Mouse (Mus musculus) midbrain, embryonic 13.5 days (tissue): ENCODE data around the gene Armc9. TPM values are rescaled to one million over a fixed set of nuclear protein-coding genes. Genes with fewer than 3 reads are reported as not detected.

Experiments used
- ATAC-seq: fragments of 200-750 bp; cut with Nextera tagmentation; 2 replicates; pipeline ENCODE4 v1.8.0; 2017; ENCODE audit warnings: mild to moderate bottlenecking, moderate TSS enrichment, moderate library complexity
- H3K27ac ChIP-seq: fragments of 300-500 bp; sonication (generic); 2 replicates; pipeline ENCODE4 v1.5.1; 2015; ENCODE audit warnings: inconsistent platforms, mild to moderate bottlenecking, moderate library complexity
- H3K27me3 ChIP-seq: fragments of 300-500 bp; sonication (generic); 2 replicates; pipeline ENCODE4 v1.6.1; 2015; ENCODE audit warnings: mild to moderate bottlenecking, inconsistent platforms
- H3K36me3 ChIP-seq: fragments of 300-500 bp; sonication (generic); 2 replicates; pipeline ENCODE4 v1.6.1; 2015; ENCODE audit warnings: mild to moderate bottlenecking, inconsistent platforms
- H3K4me1 ChIP-seq: fragments of 300-500 bp; sonication (generic); replicated peaks from 2 replicates; pipeline ENCODE4 v1.6.1; 2015; ENCODE audit warnings: inconsistent platforms
- H3K4me2 ChIP-seq: fragments of 300-500 bp; sonication (generic); replicated peaks from 2 replicates; pipeline ENCODE4 v1.6.1; 2015; ENCODE audit warnings: moderate library complexity, mild to moderate bottlenecking, inconsistent platforms
- H3K4me3 ChIP-seq: fragments of 300-500 bp; sonication (generic); replicated peaks from 2 replicates; pipeline ENCODE4 v1.5.1; 2015; ENCODE audit warnings: mild to moderate bottlenecking, inconsistent platforms
- H3K9ac ChIP-seq: fragments of 300-500 bp; sonication (generic); replicated peaks from 2 replicates; pipeline ENCODE4 v1.6.1; 2015; ENCODE audit warnings: mild to moderate bottlenecking, inconsistent platforms
- H3K9me3 ChIP-seq: fragments of 300-500 bp; sonication (generic); 2 replicates; pipeline ENCODE4 v1.6.1; 2016; ENCODE audit warnings: mild to moderate bottlenecking, inconsistent platforms
- WGBS: fragments of 180-500 bp; shearing (Covaris S2); methylation state at CpG from one replicate; pipeline ENCODE4 v1.1.7; 2015; 5-methylcytosine and 5-hydroxymethylcytosine counted together
- polyA plus RNA-seq: library from polyadenylated mRNA; unstranded; fragments of >200 nt; fragmentation: Nextera tagmentation; extraction: Ambion mirVana; gene quantifications from 2 replicates; pipeline ENCODE4 v1.2.1, GENCODE M21; 2015

Armc9 gene
- polyA plus RNA-seq, 1 experiment from 2014 or later = 37.4 TPM

DNA sequence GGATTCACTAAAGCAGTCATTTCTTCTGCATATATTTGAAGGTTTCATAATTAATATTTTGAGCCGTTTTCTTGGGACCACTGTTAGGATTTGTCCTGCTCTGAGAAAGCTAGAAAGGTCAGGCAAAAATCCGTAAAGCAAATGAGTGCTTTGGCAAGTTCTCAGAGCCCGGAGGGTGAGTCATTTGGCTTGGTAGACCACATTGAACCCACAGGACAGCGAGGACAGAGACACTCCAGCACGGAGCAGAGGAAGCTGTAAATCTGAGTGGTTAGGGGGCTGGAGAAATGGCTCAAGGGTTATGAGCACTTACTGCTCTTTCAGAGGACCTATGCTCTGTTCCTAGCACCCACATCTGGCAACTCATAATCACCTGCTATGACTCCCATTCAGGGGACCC lies 7.0 kb upstream of the Armc9 start:
- H3K9ac ChIP-seq = no peak overlapping the region
- ATAC-seq = no peak
- 86% methylated on average over 5 of the region's 5 CpGs for WGBS

DNA sequence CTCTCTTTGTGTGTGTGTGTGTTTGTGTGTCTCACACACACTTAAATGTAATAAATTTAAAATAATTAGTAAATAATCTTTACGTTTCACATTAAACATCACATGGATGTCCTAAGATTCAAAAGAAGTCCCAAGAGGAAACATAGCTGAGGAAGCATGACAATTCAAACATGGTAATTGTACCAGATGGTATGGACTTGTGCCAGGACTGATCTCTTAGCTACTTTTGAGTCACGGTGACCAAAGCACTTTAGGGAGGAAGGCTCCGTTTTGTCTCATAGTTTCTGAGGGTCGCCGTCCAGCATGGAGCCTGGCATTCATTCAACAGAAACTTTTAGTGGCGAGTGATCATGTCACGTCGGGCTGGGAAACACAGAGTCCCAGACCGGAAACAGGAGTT lies 6.4 kb upstream of the Armc9 start:
- Histone ChIP-seq H3K4me2 (no peak overlapping the region), H3K27me3 (no peaks in the 10 kb centered on the region), H3K36me3 (0 out of 2 replicates have a peak, but pooled peaks cover under 1% of the 10 kb centered on the region), H3K9me3 (no peaks in the 10 kb centered on the region), H3K4me1 (no peaks in the 10 kb centered on the region), H3K4me3 (no peak overlapping the region), H3K9ac (no peak overlapping the region), H3K27ac (no peak overlapping the region)
- no peak for ATAC-seq
- 85% methylated on average over 9 of the region's 9 CpGs for WGBS

More for the DNA sequence above, 7.0 kb upstream of the Armc9 start:
- H3K4me2 ChIP-seq = no peak overlapping the region
- peaks cover 7% of the 10 kb centered on the region; the same call in 1 of the 2 replicates for H3K36me3 ChIP-seq
- H3K27ac ChIP-seq = no peak overlapping the region
- no peaks in the 10 kb centered on the region for H3K4me1 ChIP-seq
- no peaks in the 10 kb centered on the region for H3K27me3 ChIP-seq
- no peak overlapping the region for H3K4me3 ChIP-seq
- no peaks in the 10 kb centered on the region for H3K9me3 ChIP-seq

DNA sequence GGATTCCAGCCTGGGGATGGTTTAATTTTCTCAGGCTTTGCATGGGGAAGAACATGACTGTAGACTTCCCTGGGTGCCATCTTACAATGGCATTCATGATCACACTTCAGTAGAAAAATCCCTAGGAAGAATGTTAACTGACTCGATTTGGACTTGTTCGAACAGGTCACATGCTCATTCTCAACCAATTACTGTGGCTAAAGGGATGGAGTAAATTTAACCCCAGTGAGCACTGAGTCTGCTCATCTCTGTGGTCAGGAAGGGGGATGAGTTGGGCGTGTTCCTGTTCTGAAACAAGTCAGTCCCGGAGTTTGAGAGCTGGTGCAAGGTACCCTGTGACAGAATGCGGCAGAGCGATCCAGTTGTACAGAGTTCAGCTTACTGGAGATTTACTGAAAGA lies 3.7 kb upstream of the Armc9 start:
- no peaks in the 10 kb centered on the region for H3K36me3 ChIP-seq
- 90% methylated on average over 6 of the region's 6 CpGs for WGBS
- H3K4me2 ChIP-seq = no peak overlapping the region
- no peaks in the 10 kb centered on the region for H3K9me3 ChIP-seq
- H3K27me3 ChIP-seq = no peaks in the 10 kb centered on the region
- no peak for ATAC-seq
- H3K4me1 ChIP-seq = peaks cover 18% of the 10 kb centered on the region
- no peak overlapping the region for H3K4me3 ChIP-seq
- no peak overlapping the region for H3K27ac ChIP-seq
- no peak overlapping the region for H3K9ac ChIP-seq

DNA sequence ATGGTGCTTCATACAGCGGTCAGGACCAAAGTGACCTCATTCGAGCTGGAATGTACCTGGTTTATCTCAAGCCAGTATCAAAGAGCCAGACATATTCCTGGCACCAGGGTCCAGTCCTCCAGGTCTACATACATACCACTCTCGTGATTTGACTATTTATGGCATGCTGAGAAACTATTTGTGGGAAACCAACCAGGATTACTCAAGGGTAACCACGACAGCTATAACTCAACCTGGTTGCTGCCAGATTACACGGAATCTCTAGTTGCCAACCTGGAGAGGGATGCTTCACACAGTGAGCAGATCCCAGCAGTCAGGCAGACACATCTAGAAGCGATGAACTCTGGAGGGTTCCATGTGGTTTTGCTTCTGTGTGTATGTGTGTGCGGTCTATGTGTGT lies 3.2 kb upstream of the Armc9 start:
- Histone ChIP-seq H3K27ac (no peak overlapping the region), H3K9me3 (no peaks in the 10 kb centered on the region), H3K4me3 (no peak overlapping the region), H3K36me3 (no peaks in the 10 kb centered on the region), H3K27me3 (no peaks in the 10 kb centered on the region), H3K4me2 (no peak overlapping the region), H3K9ac (no peak overlapping the region), H3K4me1 (peaks cover 19% of the 10 kb centered on the region)
- WGBS = 88% methylated on average over 7 of the region's 7 CpGs
- ATAC-seq = no peak

GRCm38 (mm10) chr1:86152618-86153017 lies 2.0 kb upstream of the Armc9 start:
- H3K4me2 ChIP-seq = no peak overlapping the region
- no peak overlapping the region for H3K27ac ChIP-seq
- no peak overlapping the region for H3K4me3 ChIP-seq
- H3K9ac ChIP-seq = no peak overlapping the region
- peaks cover 19% of the 10 kb centered on the region for H3K4me1 ChIP-seq
- H3K27me3 ChIP-seq = no peaks in the 10 kb centered on the region
- H3K9me3 ChIP-seq = no peaks in the 10 kb centered on the region
- 79% methylated on average over 1 of the region's 1 CpGs for WGBS
- peaks cover 4% of the 10 kb centered on the region; the same call in 1 of the 2 replicates for H3K36me3 ChIP-seq
- no peak for ATAC-seq

- peak overlapping the region; percentile 89 for H3K9ac ChIP-seq
- no peak for ATAC-seq
- no peaks in the 10 kb centered on the region for H3K9me3 ChIP-seq
- H3K36me3 ChIP-seq = peaks cover 14% of the 10 kb centered on the region
- H3K27me3 ChIP-seq = no peaks in the 10 kb centered on the region
- H3K27ac ChIP-seq = 0 out of 2 replicates have a peak overlapping the region, but pooled peaks have one; percentile 47
- under 1% methylated on average over 18 of the region's 18 CpGs for WGBS
- peaks cover 19% of the 10 kb centered on the region for H3K4me1 ChIP-seq
- peak overlapping the region; percentile 79 for H3K4me3 ChIP-seq
- peak overlapping the region; percentile 83 for H3K4me2 ChIP-seq
Observed at GRCm38 (mm10) chr1:86154824-86155164, 214 bp downstream of the Armc9 start.

DNA sequence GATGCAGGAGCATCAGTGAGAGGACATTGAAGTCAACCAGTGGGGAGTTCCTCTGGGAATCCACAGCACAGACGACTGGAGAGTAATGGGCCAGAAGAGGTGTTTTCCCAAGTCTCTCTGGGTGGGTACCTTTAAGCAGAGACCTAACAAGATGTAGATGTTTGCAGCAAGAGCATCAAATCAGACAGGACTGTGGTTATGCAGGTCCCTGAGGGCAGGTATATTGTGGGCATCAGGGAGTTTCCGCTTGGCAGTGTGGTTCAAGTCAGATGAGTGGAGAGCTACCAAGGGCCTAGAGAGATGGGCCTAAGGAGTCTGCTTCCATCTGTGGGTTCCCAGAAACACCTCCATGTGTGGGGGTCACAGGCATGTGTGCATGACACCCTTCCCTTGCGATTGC lies 1.5 kb downstream of the Armc9 start:
- WGBS = 85% methylated on average over 3 of the region's 3 CpGs

DNA sequence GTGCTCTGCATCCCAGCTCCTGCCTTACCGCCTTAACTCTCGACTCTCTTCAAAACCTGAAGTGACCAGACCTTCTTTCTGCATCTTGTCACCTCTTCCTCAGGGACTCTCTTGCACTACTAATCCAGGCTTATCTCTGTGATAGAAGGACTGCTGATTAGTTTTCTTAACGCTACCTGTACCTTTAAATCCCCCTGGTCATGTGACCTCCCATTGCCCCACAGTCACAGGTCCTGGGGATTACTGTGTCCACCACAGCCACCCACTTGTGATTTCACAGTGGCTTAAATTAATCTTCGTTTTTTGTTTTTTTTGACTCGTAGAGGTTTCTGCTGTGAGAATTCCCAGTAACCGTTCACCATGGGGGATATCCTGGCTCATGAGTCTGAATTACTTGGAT lies 2.0 kb downstream of the Armc9 start:
- H3K9ac ChIP-seq = 0 out of 2 replicates have a peak overlapping the region, but pooled peaks have one; percentile 89
- H3K9me3 ChIP-seq = no peaks in the 10 kb centered on the region
- peaks cover 19% of the 10 kb centered on the region for H3K4me1 ChIP-seq
- H3K27ac ChIP-seq = no peak overlapping the region
- 93% methylated on average over 6 of the region's 6 CpGs for WGBS
- no peak for ATAC-seq
- H3K4me2 ChIP-seq = no peak overlapping the region
- H3K36me3 ChIP-seq = peaks cover 28% of the 10 kb centered on the region
- no peaks in the 10 kb centered on the region for H3K27me3 ChIP-seq
- no peak overlapping the region for H3K4me3 ChIP-seq

More for the DNA sequence above, 1.5 kb downstream of the Armc9 start:
- H3K4me1 ChIP-seq = peaks cover 19% of the 10 kb centered on the region
- H3K27me3 ChIP-seq = no peaks in the 10 kb centered on the region
- H3K9ac ChIP-seq = peak overlapping the region; percentile 89; the same call in 1 of the 2 replicates
- no peak for ATAC-seq
- H3K4me3 ChIP-seq = no peak overlapping the region
- no peaks in the 10 kb centered on the region for H3K9me3 ChIP-seq
- peaks cover 23% of the 10 kb centered on the region for H3K36me3 ChIP-seq
- H3K27ac ChIP-seq = no peak overlapping the region
- 0 out of 2 replicates have a peak overlapping the region, but pooled peaks have one; percentile 83 for H3K4me2 ChIP-seq

DNA sequence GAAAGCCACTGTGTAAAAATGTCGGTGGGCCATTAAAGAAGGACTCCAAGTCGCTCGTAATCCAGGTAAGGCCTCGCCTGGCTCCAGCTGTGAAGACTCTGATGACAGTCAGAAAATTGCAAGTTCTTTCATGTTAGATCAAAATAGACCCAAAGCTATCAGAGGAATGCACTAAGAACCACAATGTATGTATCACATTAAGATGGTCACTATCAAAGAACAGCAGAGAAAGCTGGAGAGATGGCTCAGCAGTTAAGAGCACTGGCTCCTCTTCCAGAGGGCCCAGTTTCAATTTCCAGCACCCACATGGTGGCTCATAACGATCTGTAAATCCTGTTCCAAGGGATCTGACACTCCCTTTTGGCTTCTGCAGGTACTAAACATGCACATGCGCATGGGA lies 5.5 kb downstream of the Armc9 start:
- Histone ChIP-seq H3K9ac (no peak overlapping the region), H3K27ac (no peak overlapping the region), H3K36me3 (peaks cover 58% of the 10 kb centered on the region), H3K4me1 (peaks cover 10% of the 10 kb centered on the region), H3K9me3 (no peaks in the 10 kb centered on the region), H3K27me3 (no peaks in the 10 kb centered on the region), H3K4me2 (no peak overlapping the region), H3K4me3 (no peak overlapping the region)
- 93% methylated on average over 6 of the region's 6 CpGs for WGBS
- no peak for ATAC-seq

DNA sequence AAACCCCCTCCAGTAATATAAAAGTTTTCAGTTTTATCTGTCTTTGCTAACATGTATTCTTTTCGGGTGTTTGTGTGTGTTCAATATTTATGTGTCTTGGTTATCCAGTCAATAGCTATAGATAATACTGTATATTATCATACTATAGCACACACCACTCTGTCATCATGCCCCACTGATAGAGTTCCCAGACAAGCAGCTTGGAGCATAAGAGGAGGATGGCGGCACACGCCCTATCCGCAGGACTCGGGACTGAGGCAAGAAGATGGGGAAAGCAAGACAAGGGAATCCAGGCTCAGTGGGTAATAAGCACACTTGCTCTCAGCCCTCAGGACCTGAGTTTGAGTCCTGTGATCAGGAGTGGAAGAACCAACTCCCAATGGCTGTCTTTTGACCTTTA lies 5.9 kb downstream of the Armc9 start:
- WGBS = 93% methylated on average over 5 of the region's 5 CpGs
- Histone ChIP-seq H3K4me3 (no peak overlapping the region), H3K36me3 (peaks cover 58% of the 10 kb centered on the region), H3K27me3 (no peaks in the 10 kb centered on the region), H3K9me3 (no peaks in the 10 kb centered on the region), H3K4me2 (no peak overlapping the region), H3K27ac (no peak overlapping the region), H3K9ac (no peak overlapping the region), H3K4me1 (peaks cover 6% of the 10 kb centered on the region)
- no peak for ATAC-seq

- Histone ChIP-seq H3K27me3 (no peaks in the 10 kb centered on the region), H3K4me3 (no peak overlapping the region), H3K9me3 (no peaks in the 10 kb centered on the region), H3K4me1 (no peaks in the 10 kb centered on the region; the same call in 1 of the 2 replicates), H3K4me2 (no peak overlapping the region), H3K9ac (no peak overlapping the region), H3K27ac (no peak overlapping the region), H3K36me3 (peaks cover 59% of the 10 kb centered on the region)
- 96% methylated on average over 5 of the region's 5 CpGs for WGBS
- no peak for ATAC-seq
Observed at GRCm38 (mm10) chr1:86161061-86161460, 6.5 kb downstream of the Armc9 start.

- WGBS = 92% methylated on average over 5 of the region's 5 CpGs
- Histone ChIP-seq H3K4me2 (no peak overlapping the region), H3K9ac (no peak overlapping the region), H3K27me3 (no peaks in the 10 kb centered on the region), H3K9me3 (no peaks in the 10 kb centered on the region), H3K36me3 (peaks cover 81% of the 10 kb centered on the region), H3K4me1 (no peaks in the 10 kb centered on the region), H3K4me3 (no peak overlapping the region), H3K27ac (no peak overlapping the region)
- no peak for ATAC-seq
Observed at GRCm38 (mm10) chr1:86174602-86175001, 20.0 kb downstream of the Armc9 start.

DNA sequence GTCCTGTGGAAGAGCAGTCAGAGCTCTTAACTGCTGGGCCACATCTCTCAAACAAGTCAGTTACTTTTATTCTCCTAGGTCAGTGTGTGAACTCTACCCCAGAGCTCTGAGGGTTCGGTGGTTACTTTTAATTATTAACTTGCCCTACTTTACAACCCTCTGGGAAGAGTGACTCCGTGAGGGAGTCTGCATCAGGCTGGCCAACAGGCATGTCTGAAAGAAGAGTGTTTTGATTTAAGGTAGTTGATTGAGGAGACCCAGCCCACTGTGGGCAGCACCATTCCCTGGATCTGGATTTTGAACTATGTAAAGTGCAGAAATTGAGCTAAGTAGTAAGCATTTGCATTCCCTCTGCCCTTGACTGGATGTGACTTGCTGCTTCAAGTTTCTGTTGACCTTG lies 21.5 kb downstream of the Armc9 start:
- no peaks in the 10 kb centered on the region for H3K27me3 ChIP-seq
- no peak overlapping the region for H3K9ac ChIP-seq
- 94% methylated on average over 2 of the region's 2 CpGs for WGBS
- H3K4me3 ChIP-seq = no peak overlapping the region
- H3K4me2 ChIP-seq = no peak overlapping the region
- no peaks in the 10 kb centered on the region for H3K4me1 ChIP-seq
- no peaks in the 10 kb centered on the region for H3K9me3 ChIP-seq
- H3K36me3 ChIP-seq = peaks cover 74% of the 10 kb centered on the region
- no peak overlapping the region for H3K27ac ChIP-seq
- ATAC-seq = no peak
